ENCODE assay signal across 8 mouse cellular contexts in the genomic region with DNA sequence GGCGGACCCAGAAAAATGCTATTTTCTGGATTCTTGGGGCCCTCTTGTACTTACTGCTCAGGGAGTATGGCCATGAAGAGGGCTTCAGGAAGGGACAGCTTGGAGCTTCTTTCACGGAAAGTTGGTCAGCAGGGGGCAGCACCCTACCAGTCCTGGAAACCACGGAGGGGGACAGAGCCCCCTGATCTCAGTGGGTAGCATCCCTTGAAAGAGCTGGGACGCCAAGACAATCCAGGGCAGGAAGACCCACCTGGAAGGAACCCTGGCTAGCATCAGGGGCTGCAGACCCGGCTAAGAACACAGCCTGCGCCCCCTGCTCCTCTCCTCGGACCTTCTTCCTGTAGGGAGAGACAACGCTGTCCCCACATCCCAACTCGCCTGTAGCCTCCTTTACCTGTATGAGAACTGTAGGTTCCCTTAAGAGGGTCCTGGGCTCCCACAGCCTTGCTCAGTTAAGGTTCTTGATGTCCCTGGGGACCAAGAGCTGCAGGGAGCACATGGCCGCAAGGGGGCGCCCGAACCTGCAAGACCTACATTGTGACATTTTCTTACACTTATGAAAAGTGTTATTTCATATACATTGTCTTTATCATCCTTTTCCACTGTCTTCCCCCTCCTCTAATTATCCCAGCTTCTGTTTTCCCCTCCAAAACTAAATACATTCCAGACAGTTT. TPM values are rescaled to one million over a fixed set of nuclear protein-coding genes. Genes with fewer than 3 reads are reported as not detected.
DNase-seq lines count a peak whose midpoint lies in the region; ATAC-seq lines count a peak whose summit lies in the region.

No protein-coding gene starts in this region.

- 15% methylated on average over 12 of the region's 12 CpGs for WGBS in hindbrain, embryonic 14.5 days

- peaks cover 12% of the 10 kb centered on the region; the same call in 1 of the 2 replicates for H3K4me1 ChIP-seq in hindbrain, embryonic 14.5 days (replicated peaks; ENCODE audit: control insufficient read depth, insufficient read depth, low read length)

- no peaks in the 10 kb centered on the region for H3K27me3 ChIP-seq in hindbrain, embryonic 14.5 days (ENCODE audit: control insufficient read depth, insufficient read depth, low read length)

- peak; percentile 51 for ATAC-seq in hindbrain, embryonic 14.5 days (ENCODE audit: low FRiP score)

- peak overlapping the region; percentile 47 for H3K9ac ChIP-seq in hindbrain, embryonic 14.5 days

- H3K9me3 ChIP-seq in hindbrain, embryonic 14.5 days (ENCODE audit: control insufficient read depth, low read length), result no peaks in the 10 kb centered on the region

- peak overlapping the region; percentile 23 for H3K4me3 ChIP-seq in hindbrain, embryonic 14.5 days (replicated peaks; ENCODE audit: low read length)

- H3K4me2 ChIP-seq in hindbrain, embryonic 14.5 days (replicated peaks), result peak overlapping the region; percentile 63

- no peaks in the 10 kb centered on the region for H3K36me3 ChIP-seq in hindbrain, embryonic 14.5 days (replicated peaks; ENCODE audit: control insufficient read depth, insufficient read depth)

- H3K27ac ChIP-seq in hindbrain, embryonic 14.5 days, result no peak overlapping the region

- peak; percentile 97 for DNase-seq in NIH3T3 (ENCODE audit: low read depth)
- DNase-seq in cerebellum, postnatal 10 days, result peak; percentile 95 to 97
- peak; percentile 92 to 93 for DNase-seq in frontal cortex, postnatal 25 days (ENCODE audit: low spot score in 2 of 2)
- DNase-seq in hindbrain, embryonic 14.5 days (ENCODE audit: low spot score), result peak; percentile 88
- DNase-seq in layer of hippocampus, postnatal 25 days (ENCODE audit: extremely low spot score in 1 of 2, low spot score in 1 of 2), result peak; percentile 89 to 99
- peak; percentile 96 for DNase-seq in lung, postnatal 14 days
- peak; percentile 55 for DNase-seq in retina, adult 2 months (ENCODE audit: low read depth, low spot score)
- DNase-seq in thymus, postnatal 25 days, result peak; percentile 90

RNA-seq across cellular contexts. Expression of a gene that starts 3.1 kb away (rescaled TPM):
- polyA plus RNA-seq in hindbrain, embryonic 14.5 days (2014; fragmentation: Nextera tagmentation; extraction: Ambion mirVana), result 0.13 and 0.21 TPM in 2 replicates
- not detected for total RNA-seq in layer of hippocampus, postnatal 25 days (2021)

RNA-seq across cellular contexts. Expression of a gene that starts 58.8 kb away (rescaled TPM):
- 26.9 and 28.8 TPM in 2 replicates for polyA plus RNA-seq in hindbrain, embryonic 14.5 days (2014; fragmentation: Nextera tagmentation; extraction: Ambion mirVana)
- total RNA-seq in layer of hippocampus, postnatal 25 days (2021), result 10 to 100 TPM; 50.0 to 51.7 TPM
